Mouse (Mus musculus): ENCODE results near the gene Gm20388.

- TF ChIP-seq CTCF (IDR thresholded peaks at IDR 0.05; ENCODE audit: low read depth, low read length) (no peak), GATA1 (IDR thresholded peaks at IDR 0.05; ENCODE audit: borderline replicate concordance, low read length) (no peak)
These were observed 2901.3 kb downstream of the Gm20388 start for GRCm38 (mm10) chr8:122811870-122812494.

All from G1E (cell line).